Mouse (Mus musculus) urinary bladder, postnatal 36 days (tissue): ENCODE measurements at regions not wholly inside any gene's neighbourhood (a gene's known extent, or its start where the extent isn't known, plus 50 kb on each side); places are given as distances from the start of the nearest gene placed in this dataset.

Source experiments
- DNase-seq, 2 experiments: peaks; one replicate each; pipeline ENCODE4 v3.0.0; 2022; ENCODE audit warnings: low spot score in 2 of 2, mixed read lengths in 1 of 2

DNA sequence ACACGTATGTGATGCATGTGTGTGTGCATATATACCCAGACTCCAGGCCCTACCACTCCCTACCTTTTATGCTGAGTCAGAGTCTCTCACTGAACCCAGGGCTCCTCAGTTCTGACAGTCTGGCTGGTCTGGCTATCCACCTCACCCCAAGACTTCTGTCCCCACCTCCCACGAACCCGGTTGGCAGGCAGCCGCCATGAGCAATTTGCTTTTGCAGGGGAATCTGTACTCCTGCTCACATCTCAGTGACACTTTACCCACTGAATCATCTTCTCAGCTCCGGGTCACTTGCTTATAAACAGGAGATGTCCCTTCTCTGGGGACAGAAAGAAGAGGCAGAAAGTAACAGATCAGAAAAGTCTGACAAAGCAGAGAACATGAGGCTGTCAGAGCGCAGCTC lies 193.0 kb downstream of the Cdc5l start:
- no peak for DNase-seq

DNA sequence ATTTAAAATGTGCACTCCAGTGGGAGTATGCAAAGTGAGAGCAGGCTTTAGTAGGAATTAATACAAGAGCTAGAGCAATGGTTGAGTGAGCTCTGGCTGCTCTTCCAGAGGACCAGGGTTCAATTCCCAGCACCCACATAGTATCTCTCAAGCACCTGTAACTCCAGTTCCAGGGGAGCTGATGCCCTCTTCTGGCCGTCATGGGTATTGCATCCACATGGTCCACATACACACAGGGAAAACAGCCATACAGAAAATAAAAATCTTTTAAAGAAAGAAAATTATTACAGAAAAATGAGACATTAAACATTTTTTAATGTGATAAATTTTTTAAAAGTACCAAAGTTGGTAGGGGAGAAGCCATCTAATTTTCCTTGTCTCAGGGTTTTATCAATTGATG lies 196.3 kb downstream of the Cdc5l start:
- DNase-seq, result no peak

DNA sequence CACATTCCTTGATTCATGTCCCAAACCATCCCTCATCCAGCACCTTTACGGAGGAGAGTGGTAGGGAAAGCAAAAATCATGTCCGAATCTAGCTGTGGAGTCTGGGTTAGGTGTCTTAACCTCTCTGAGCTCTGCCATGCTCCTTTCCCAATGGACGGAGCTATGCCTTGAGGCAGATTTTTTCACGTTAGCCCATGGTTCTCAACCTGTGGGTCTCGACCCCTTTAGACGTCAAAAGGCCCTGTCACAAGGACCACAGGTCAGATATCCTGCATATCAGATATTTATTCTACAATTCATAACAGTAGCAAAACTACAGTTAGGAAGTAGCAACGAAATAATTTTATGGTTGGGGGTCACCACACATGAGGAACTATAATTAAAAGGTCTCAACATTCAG lies 198.1 kb downstream of the Cdc5l start:
- no peak for DNase-seq

DNA sequence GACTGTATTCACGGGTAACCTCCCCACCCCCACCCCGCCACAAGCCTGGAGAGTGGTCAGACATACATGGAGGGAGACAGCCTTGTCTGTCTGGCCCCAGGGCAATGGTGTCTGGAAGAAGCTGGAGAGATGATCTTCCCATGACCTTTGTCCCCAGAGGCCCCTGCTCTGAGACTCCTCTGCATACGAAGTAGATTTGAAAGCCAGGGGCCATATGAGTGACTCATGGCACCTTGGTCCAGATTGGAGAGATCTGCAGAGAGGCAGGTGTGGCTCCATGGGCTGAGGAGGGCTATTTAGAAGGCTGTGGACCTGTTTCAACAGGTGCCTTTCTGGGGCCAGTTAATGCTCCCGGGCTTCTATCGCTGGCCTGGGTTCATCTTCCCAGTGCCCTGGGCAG lies 200.7 kb downstream of the Cdc5l start:
- no peak for DNase-seq

DNA sequence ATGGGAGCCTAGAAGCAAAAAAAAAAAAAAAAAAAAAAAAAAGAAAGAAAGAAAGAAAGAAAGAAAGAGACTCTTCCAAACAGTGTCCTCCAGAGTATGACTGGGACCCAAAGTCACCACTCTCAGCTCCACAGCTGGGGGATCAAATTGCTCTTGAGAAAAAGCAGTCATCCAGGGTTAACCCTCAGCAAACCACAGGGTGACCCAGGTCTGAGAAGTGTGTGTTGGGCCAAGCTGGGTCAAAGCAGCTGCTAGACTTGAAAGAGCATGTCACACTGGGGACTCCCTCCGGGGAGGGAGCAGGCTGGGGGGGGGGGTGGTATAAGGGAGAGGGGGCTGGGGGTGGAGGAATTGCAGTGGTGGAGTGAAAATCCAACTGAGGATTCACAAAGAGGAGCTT lies 206.3 kb downstream of the Cdc5l start:
- DNase-seq, result no peak

DNA sequence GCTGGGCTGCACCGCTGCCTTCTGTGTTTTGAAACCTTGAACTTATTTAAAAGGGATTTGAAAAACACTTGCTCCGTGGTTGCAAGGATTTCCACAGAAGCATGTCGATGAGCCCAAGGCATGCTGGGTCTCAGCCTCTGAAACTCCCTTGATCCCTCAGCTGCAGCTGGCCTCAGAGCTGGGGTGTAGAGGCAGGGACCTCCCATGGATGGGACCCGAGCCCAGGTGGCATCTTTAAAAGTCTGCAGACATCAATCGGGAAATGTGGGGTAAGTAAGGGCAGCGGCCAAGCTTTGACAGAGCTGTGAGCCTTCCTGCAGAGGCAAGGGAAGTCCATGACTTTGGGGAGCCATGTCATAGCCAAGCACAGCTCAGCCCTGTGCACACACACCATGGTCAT lies 207.1 kb downstream of the Cdc5l start:
- no peak for DNase-seq

DNA sequence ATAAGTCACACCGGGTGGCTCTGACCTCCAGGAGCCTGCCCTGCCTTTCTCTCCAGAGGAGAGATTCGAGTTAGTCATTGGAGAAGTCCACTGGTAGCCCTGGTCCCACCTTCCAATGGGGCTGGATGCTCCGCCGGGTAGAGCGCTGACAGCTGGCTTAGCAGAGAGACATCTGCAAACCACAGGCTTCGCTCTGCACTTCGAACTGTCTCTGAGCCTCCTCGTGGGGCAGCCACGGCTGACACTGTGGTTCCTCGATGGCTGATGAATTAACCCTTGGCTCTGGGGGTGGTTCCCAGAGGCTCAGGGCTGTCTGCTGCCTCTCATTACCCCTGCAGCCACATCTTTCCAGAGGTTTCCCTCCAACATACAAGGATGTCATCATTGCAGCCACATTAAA lies 211.9 kb downstream of the Cdc5l start:
- no peak for DNase-seq

DNA sequence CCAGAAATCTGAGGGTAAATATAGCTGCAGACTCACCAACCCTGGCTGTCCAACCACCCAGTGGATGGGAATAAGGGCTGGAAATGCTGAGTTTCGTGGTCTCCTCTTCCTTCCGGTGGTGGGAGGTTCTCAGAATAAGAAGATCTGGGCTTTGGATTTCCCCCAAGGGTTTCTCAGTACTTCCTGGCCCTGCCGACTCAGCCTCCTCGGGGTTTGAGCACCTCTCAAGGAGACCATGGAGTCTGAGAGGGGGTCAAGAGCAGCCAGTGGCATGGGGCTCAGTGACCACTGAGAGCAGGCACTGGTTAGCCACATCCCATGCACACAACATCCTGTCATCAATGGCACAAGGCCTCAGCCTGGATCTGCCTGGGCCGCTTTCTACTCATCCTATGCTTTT lies 216.4 kb downstream of the Cdc5l start:
- DNase-seq, result no peak

DNA sequence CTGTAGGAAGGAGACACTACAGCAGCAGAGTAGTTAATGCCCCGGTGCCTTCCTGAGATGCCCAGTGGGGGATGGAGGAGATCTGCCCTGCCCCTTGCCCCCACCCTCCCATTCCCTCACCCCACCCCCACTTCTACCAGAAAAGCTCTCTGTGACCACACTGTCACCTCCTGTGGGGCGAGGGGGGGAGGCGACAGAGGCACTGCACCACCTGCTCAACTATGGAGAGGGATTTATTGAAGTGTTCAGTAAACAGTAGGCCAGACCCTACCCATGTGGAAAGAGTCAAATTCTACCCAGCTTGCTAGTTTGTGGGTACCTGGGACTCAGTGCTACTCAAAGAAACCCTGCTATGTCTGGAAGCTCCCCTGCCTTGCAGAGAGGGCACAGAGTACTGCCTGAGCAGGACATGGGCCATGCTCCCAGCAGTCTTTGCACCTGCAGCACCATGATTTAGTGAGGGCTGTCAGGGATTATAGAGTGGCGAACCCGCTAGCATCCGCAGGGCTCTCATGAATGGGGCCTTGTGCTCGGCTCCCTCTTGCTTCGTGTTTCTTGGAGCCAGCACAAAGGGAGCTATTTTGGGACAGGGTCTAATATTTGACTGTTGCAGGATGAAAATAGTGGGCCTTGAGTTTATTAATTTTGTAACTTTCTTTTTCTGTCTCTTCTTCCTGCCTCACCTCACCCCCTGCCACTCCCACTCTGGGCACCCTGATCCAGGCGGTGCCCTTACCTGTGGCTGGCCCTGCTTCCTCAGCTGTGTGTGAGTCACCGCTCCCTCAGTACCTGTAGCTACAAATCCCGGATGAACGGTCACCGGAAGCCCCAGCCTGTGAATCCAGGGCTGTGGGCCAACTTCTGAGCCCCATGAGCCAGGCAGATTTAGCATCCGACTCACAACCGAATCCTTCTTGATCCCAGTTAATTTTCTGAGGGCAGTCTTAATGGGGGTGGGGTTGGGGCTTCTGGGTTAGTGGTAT lies 218.2 kb downstream of the Cdc5l start:
- DNase-seq, result peak; percentile 42 to 64

DNA sequence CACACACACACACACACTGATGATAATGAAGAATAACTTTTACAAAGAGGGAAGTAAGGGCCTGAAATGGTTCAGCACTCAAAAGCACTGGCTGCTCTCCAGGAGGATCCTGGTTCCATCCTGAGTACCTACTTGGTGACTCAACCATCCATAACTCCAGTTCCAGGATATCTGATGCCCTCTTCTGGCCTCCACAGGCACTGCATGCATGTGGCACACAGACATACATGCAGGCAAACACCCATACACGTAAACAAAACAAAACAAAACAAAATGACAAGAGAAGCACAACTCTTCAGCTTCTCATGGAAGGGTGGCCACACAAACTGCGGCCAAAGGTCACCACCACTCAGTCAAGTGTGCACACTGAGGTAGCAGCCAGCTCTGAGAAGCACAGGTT lies 222.6 kb downstream of the Cdc5l start:
- DNase-seq, result no peak

DNA sequence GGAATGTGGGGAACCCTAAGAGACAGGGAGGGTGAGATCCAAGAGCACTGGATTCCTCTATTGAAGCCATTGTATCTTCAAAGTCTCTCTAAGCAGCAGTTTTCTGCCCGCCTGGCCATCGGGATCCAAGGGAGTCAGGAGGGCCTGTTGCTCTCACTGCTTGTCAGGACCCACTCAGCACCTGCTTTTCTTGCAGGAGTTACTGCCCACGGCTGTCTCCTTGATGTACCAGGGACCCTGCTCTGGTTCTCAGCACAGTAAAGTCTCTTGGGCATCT lies 224.2 kb downstream of the Cdc5l start:
- no peak for DNase-seq

DNA sequence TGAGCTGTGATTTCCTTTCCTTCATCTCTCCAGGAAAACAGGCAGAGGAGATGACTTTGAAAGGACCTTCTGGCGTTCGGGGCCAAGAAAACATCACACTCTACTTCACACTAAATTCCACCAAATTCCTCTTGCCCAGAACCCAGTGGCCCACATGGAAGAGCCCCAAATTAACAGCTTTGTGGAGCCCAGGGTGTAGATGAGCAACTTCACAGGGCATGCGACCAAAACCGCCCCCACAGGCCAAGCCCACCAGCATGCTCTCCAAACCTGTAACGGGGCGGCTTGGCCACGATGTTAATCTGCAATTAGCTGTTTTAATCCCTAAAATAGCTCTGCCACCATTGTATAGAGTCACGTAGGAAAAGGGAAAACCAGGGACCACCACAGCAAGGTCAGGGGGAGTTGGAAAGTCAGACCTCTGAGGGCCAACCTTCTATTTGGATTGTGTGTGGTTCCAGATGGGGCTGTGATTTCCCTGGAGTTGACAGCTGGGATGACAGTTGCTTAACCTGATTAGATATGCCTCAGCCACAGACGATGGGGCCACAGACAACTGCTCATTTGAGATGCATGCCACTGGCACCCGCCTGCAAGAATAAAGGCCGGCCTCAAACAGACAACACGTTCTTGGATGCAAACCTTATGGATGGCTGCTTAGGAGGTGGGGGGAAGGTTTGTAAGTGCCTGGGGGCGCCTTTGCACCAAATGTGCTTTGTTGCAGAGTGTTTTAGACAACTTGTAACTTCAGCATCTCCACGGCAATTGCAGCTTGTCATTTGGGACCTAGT lies 224.7 kb downstream of the Cdc5l start:
- DNase-seq, result no peak

DNA sequence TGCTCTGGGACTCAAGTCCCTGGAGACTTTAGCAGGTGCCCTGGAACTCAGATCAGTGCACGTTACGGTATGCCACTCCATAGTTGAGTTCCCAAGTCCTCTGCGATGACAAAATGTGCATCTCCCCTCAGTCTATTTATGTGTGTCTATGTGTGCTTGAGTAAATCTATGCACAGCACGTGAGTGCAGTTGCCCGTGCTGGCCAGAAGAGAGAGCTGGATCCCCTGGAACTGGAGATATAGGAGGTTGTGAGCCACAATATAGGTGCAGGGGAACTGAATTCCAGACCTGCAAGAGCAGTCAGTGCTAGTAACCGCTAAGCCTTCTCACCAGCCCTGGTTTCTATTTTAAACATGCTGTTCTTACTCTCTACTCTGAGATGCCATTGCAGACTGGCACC lies 237.8 kb downstream of the Cdc5l start:
- DNase-seq, result no peak

DNA sequence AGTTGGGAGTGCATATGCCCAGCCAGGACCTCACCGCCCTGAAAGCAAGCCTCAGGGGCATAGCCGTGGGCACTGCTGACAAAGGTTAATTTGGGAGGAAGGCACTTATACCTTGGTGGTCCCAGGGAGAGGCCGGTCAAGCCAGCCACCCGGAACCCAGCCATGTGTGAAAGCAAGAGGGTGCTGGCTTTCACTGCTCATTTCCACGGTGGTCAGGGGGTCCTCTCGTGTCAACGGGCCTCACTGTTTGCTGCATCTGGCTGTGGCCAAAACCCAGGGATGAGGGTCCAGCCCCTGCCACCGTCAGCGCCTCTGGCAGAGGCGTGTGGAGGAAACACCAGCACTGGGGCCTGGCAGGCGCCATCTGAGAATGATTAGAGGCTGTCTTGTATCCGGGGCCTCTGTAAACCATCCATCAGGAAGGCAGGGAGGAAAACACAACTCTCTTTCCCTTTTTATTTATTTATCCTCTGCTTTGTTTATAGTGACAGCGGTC lies 238.7 kb downstream of the Cdc5l start:
- DNase-seq, result no peak

DNA sequence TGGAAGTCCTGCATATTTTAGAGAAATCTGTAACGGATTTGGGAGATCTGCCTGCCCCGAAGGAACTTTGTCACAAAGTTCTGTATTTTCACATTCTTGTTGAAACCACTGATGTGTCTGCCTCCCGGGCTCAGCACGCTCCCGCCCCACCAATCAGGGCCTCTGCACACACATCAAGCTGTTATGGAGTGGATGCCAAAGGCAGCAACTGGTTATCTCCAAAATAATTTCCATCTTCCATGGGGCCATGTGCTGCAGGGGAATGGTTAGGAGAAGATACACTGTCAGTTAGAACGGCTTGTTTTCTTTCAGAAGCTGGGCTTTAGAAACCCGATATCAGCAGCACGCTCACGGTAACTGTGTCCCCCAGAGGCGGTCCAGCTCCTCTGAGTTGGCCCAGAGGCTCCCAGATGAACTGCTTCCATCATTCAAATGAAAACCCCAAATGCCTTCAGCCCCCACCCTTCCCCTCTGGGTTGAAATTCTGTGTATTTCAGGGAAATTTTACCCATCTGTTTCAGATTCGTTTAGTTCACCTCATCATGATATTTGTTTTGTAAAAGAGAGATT lies 240.0 kb downstream of the Cdc5l start:
- no peak for DNase-seq

DNA sequence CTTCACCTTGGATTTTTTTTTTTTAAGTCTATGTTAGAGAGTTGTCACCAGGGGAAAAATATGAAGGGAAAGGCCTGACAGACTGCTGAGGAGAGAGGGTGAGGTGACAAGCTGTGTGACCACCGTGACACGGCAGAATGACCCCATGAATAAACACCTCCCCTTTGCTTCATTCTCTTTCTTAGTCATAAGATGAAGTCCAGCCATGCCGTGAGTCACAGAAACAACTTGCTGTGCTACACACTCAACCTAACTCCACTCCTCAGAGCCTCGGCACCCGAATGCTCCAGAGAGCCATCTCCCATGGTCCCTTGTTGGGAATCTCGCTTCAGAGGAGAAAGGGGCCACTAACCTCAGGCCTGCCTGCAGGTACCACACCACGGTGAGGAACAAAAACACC lies 246.1 kb downstream of the Cdc5l start:
- DNase-seq, result no peak

DNA sequence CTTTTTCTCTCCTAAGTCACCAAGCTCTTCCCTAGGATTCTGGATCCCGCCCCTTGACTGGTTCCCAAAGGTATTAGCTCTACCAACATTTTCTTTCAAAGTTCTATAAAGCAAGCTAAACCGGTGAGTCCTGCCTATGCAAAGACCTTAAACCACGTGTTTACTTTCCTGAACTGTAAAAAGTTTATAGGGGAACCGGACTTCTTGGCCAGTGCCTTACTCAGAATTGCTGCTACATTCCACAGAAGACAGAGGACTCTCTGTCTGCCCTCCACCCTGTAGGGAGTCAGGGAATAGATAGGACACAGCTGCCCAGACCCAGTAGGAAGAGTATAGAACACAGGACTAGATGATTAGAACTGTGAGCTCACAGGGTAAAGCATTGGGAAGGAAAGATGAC lies 257.2 kb downstream of the Cdc5l start:
- no peak for DNase-seq

DNA sequence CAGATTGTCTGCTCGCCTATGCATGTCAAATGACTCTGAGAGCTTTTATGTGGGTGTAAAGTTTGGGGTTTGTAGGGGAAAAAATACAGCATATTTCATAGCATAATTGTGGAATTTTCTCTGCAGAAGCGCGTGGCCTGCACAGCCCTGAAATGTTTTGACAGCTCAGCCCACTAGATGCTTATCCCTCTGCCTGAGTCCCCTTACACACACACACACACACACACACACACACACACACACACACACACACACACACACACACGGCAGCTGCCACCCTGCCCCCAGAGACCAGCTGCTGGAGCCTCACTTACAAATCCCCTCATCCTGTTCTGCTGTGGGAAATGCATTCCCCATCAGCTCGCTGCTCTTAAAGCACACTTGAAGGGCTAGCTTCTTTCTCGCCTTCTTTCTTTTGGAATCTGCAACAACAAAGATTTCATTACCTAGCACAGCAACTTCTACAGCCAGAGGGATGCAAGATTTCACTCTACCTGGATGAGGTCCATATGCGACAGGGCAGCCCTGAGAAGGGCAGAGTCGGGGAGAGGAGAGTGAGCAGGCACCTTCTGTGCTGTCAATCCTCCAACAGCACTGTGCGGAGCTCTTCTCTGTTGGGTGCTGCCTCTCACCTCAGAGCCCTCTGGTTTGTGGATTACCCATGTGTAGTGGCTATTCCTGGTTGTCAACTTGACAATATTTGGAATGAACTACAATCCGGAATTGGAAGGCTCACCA lies 264.1 kb downstream of the Cdc5l start:
- DNase-seq, result no peak
